Mouse (Mus musculus): ENCODE results near the gene Smim24. TPM values are rescaled to one million over a fixed set of nuclear protein-coding genes. Genes with fewer than 3 reads are reported as not detected.
A peak's percentile ranks its signal among the peaks of the same experiment; 100 is the strongest.

The Smim24 gene
- total RNA-seq (2021), result under 1 TPM; 0.37 to 0.38 TPM
- long read RNA-seq, experiment 1, result 0 reads
- long read RNA-seq, experiment 2, result 0 reads

- no peak for DNase-seq
- intact Hi-C loops (cut with DNase I), result loop anchor here (2.0 kb wide), 1 partner anchor 44 kb away; no protein-coding TSS in a partner anchor
Observed at GRCm38 (mm10) chr10:81392781-81393185, at the start of gene Smim24. Gene Smim24, plus strand, starts transcription at chr10:81393051.

GRCm38 (mm10) chr10:81344421-81345161 is 48.3 kb upstream of the Smim24 start:
- DNase-seq, result no peak
- intact Hi-C loops (cut with DNase I), result no loop called here

- intact Hi-C loops (cut with DNase I), result no loop called here
- DNase-seq, result no peak
Observed at GRCm38 (mm10) chr10:81345162-81345534, 47.7 kb upstream of the Smim24 start.

GRCm38 (mm10) chr10:81346453-81347067 is 46.3 kb upstream of the Smim24 start:
- intact Hi-C loops (cut with DNase I), result loop anchor here (2.0 kb wide), 1 partner anchor 58 kb away; no protein-coding TSS in a partner anchor
- DNase-seq, result no peak

GRCm38 (mm10) chr10:81349146-81349545 is 43.7 kb upstream of the Smim24 start:
- no peak for DNase-seq
- intact Hi-C loops (cut with DNase I), result no loop called here

GRCm38 (mm10) chr10:81349961-81350350 is 42.9 kb upstream of the Smim24 start:
- intact Hi-C loops (cut with DNase I), result no loop called here
- DNase-seq, result no peak

- intact Hi-C loops (cut with DNase I), result no loop called here
- DNase-seq, result peak; percentile 96 to 100
Observed at GRCm38 (mm10) chr10:81350351-81351063, 42.3 kb upstream of the Smim24 start, which contains the start of gene Hmg20b. Gene Hmg20b, minus strand, starts transcription at chr10:81350480.

- no peak for DNase-seq
- intact Hi-C loops (cut with DNase I), result no loop called here
Observed at GRCm38 (mm10) chr10:81351678-81352291, 41.1 kb upstream of the Smim24 start.

- intact Hi-C loops (cut with DNase I), result no loop called here
- no peak for DNase-seq
Observed at GRCm38 (mm10) chr10:81354738-81355477, 37.9 kb upstream of the Smim24 start.

- intact Hi-C loops (cut with DNase I), result no loop called here
- no peak for DNase-seq
Observed at GRCm38 (mm10) chr10:81355533-81355932, 37.3 kb upstream of the Smim24 start.

- no peak for DNase-seq
- intact Hi-C loops (cut with DNase I), result no loop called here
Observed at GRCm38 (mm10) chr10:81356352-81356990, 36.4 kb upstream of the Smim24 start.

- peak; percentile 85 to 90 for DNase-seq
- intact Hi-C loops (cut with DNase I), result no loop called here
Observed at GRCm38 (mm10) chr10:81356991-81357844, 35.6 kb upstream of the Smim24 start, which contains the start of gene Mfsd12. Gene Mfsd12, plus strand, starts transcription at chr10:81357491.

- intact Hi-C loops (cut with DNase I), result no loop called here
- DNase-seq, result no peak
Observed at GRCm38 (mm10) chr10:81358209-81358608, 34.6 kb upstream of the Smim24 start.

- no peak for DNase-seq
- intact Hi-C loops (cut with DNase I), result no loop called here
Observed at GRCm38 (mm10) chr10:81358841-81359240, 34.0 kb upstream of the Smim24 start.

GRCm38 (mm10) chr10:81360721-81361120 is 32.1 kb upstream of the Smim24 start:
- intact Hi-C loops (cut with DNase I), result no loop called here

GRCm38 (mm10) chr10:81362336-81362949 is 30.4 kb upstream of the Smim24 start:
- no peak for DNase-seq
- intact Hi-C loops (cut with DNase I), result no loop called here

More at GRCm38 (mm10) chr10:81360721-81361120, 32.1 kb upstream of the Smim24 start:
- DNase-seq, result no peak

- intact Hi-C loops (cut with DNase I), result no loop called here
- DNase-seq, result no peak
Observed at GRCm38 (mm10) chr10:81363436-81364346, 29.2 kb upstream of the Smim24 start.

All from gastrocnemius, postnatal 36 days (tissue).